Mouse (Mus musculus): ENCODE data around the gene Ncan. TPM values are rescaled to one million over a fixed set of nuclear protein-coding genes. Genes with fewer than 3 reads are reported as not detected.

Ncan gene
- polyA plus RNA-seq, 1 experiment: 82.5 TPM

- TF ChIP-seq CTCF (IDR thresholded peaks at IDR 0.05; ENCODE audit: extremely low read depth, insufficient read depth, low read length) (no peak), POLR2A (IDR thresholded peaks at IDR 0.05; ENCODE audit: extremely low read depth, insufficient read depth, low read length) (no peak)
- H3K4me1 ChIP-seq (ENCODE audit: control insufficient read depth, insufficient read depth, low read length): no peaks in the 10 kb centered on the region
- H3K27ac ChIP-seq (ENCODE audit: insufficient read depth, low read length): no peak overlapping the region
- no peak overlapping the region for H3K4me3 ChIP-seq (ENCODE audit: insufficient read depth, low read length)
These were observed 29.5 kb upstream of the Ncan start for GRCm38 (mm10) chr8:70150158-70150557.

GRCm38 (mm10) chr8:70147678-70148607, 27.3 kb upstream of the Ncan start:
- Histone ChIP-seq H3K4me1 (ENCODE audit: control insufficient read depth, insufficient read depth, low read length) (no peaks in the 10 kb centered on the region), H3K27ac (ENCODE audit: insufficient read depth, low read length) (no peak overlapping the region), H3K4me3 (ENCODE audit: insufficient read depth, low read length) (no peak overlapping the region)
- TF ChIP-seq CTCF (IDR thresholded peaks at IDR 0.05; ENCODE audit: extremely low read depth, insufficient read depth, low read length): no peak
- 0 out of 2 replicates have a peak, but pooled peaks have one; percentile 5 for TF ChIP-seq POLR2A (IDR thresholded peaks at IDR 0.05; ENCODE audit: extremely low read depth, insufficient read depth, low read length)

- Histone ChIP-seq H3K27ac (ENCODE audit: insufficient read depth, low read length) (no peak overlapping the region), H3K4me3 (ENCODE audit: insufficient read depth, low read length) (peak overlapping the region; percentile 67), H3K4me1 (ENCODE audit: control insufficient read depth, insufficient read depth, low read length) (peaks cover 11% of the 10 kb centered on the region)
- no peak for TF ChIP-seq POLR2A (IDR thresholded peaks at IDR 0.05; ENCODE audit: extremely low read depth, insufficient read depth, low read length)
- no peak for TF ChIP-seq CTCF (IDR thresholded peaks at IDR 0.05; ENCODE audit: extremely low read depth, insufficient read depth, low read length)
These were observed 19.3 kb upstream of the Ncan start for GRCm38 (mm10) chr8:70139981-70140380.

DNA sequence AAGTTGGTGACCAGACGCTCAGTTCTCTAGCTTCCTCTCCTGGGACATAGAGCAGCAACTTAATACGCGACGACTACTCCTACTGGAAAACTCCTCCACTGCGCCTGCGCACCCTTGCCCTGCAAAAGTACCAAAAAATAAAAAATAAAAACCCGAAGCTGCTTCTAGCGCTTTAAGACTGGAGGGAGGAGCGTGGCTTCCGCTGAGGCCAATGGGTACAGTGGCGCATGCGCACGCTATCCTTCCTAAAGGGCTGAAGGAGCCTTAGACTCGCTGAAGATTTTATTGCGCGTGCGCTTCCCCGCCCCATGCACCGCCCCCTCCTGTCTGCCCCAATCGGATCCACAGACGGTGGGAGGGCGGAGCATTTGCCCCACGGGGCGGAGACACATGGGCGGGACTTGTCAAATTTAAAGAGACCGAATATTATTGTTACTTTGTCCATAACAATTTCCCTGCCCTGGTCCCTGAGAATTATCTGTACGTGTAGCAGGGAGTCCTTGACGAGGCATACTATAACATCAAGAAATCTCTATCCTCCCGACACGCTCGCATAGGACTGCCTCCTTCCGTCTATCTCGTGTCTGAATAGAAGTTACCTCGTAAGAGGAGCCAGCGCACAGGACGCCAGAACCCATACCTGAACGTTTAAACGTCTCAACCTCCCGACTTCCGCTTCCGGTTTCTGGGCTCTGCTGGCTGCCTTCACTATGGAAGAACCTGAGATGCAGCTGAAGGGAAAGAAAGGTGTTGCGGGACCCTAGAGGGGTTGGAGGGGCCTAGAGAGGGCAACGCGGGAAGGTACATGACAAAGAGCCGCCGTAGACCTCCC, 18.6 kb upstream of the Ncan start, which contains the start of the genes Rfxank, Borcs8 and Mef2b:
TSS of gene Rfxank (minus strand) at position 129 of the 832 bp plus-strand sequence.
TSS of gene Borcs8 (plus strand) at position 474 of the 832 bp plus-strand sequence.
TSS of gene Mef2b (plus strand) at position 686 of the 832 bp plus-strand sequence.
- Histone ChIP-seq H3K4me3 (ENCODE audit: insufficient read depth, low read length) (peak within 1 kb of the TSS; percentile 67), H3K4me1 (ENCODE audit: control insufficient read depth, insufficient read depth, low read length) (peaks cover 11% of the 10 kb centered on the region), H3K27ac (ENCODE audit: insufficient read depth, low read length) (0 out of 2 replicates have a peak within 1 kb of the TSS, but pooled peaks have one; percentile 19)
- TF ChIP-seq CTCF (IDR thresholded peaks at IDR 0.05; ENCODE audit: extremely low read depth, insufficient read depth, low read length): no peak
- peak; percentile 62; the same call in 1 of the 2 replicates for TF ChIP-seq POLR2A (IDR thresholded peaks at IDR 0.05; ENCODE audit: extremely low read depth, insufficient read depth, low read length)

GRCm38 (mm10) chr8:70137890-70138289, 17.2 kb upstream of the Ncan start:
- TF ChIP-seq POLR2A (IDR thresholded peaks at IDR 0.05; ENCODE audit: extremely low read depth, insufficient read depth, low read length): no peak
- no peak for TF ChIP-seq CTCF (IDR thresholded peaks at IDR 0.05; ENCODE audit: extremely low read depth, insufficient read depth, low read length)

DNA sequence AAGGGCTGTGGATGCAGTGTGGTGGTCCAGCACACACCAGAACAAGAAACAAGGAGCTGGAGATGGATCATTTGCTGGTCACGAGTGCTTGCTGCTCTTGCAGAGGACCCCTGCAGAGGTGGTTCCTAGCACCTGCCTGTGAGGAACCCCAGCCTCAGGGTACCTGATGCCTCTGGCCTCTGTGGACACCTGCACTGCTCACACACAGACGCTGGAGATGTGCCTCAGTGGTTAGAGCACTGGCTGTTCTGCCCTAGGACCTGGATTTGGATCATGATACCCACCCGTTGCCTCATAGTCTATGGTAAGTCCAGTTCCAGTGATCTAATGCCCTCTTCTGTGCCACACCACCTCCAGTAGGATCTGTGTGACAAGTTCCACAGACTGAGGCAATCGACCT, 15.9 kb upstream of the Ncan start:
- no peak for TF ChIP-seq CTCF (IDR thresholded peaks at IDR 0.05; ENCODE audit: extremely low read depth, insufficient read depth, low read length)
- no peak for TF ChIP-seq POLR2A (IDR thresholded peaks at IDR 0.05; ENCODE audit: extremely low read depth, insufficient read depth, low read length)
- H3K4me1 ChIP-seq (ENCODE audit: control insufficient read depth, insufficient read depth, low read length): peaks cover 13% of the 10 kb centered on the region
- H3K27ac ChIP-seq (ENCODE audit: insufficient read depth, low read length): no peak overlapping the region
- no peak overlapping the region for H3K4me3 ChIP-seq (ENCODE audit: insufficient read depth, low read length)

More at GRCm38 (mm10) chr8:70137890-70138289, 17.2 kb upstream of the Ncan start:
- Histone ChIP-seq H3K4me3 (ENCODE audit: insufficient read depth, low read length) (no peak overlapping the region; the same call in 1 of the 2 replicates), H3K27ac (ENCODE audit: insufficient read depth, low read length) (no peak overlapping the region), H3K4me1 (ENCODE audit: control insufficient read depth, insufficient read depth, low read length) (peaks cover 11% of the 10 kb centered on the region)

- H3K27ac ChIP-seq (ENCODE audit: insufficient read depth, low read length): no peak overlapping the region
- TF ChIP-seq POLR2A (IDR thresholded peaks at IDR 0.05; ENCODE audit: extremely low read depth, insufficient read depth, low read length) (no peak), CTCF (IDR thresholded peaks at IDR 0.05; ENCODE audit: extremely low read depth, insufficient read depth, low read length) (no peak)
- peaks cover 8% of the 10 kb centered on the region for H3K4me1 ChIP-seq (ENCODE audit: control insufficient read depth, insufficient read depth, low read length)
- H3K4me3 ChIP-seq (ENCODE audit: insufficient read depth, low read length): no peak overlapping the region
These were observed 14.3 kb upstream of the Ncan start for GRCm38 (mm10) chr8:70134931-70135330.

DNA sequence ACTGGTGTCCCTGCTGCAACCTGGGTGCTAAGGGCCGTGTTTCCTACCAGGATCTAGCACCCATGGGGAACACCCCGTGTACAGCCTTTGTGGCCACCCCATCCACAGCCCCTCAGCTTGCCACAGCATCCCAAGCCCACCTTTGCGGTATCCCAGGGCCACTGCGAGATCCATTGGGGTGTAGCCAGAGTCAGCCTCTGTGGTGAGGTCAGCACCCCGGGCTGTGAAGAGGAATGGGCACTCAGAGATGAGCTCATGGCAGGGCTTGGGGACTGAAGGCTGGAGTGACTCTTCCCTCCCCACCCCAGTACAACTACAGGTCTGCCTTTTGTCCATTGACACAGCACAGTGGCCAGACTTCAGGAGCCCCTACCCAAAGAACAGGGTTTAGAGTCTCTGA, 13.4 kb upstream of the Ncan start:
- Histone ChIP-seq H3K4me3 (ENCODE audit: insufficient read depth, low read length) (no peak overlapping the region), H3K4me1 (ENCODE audit: control insufficient read depth, insufficient read depth, low read length) (peaks cover 8% of the 10 kb centered on the region), H3K27ac (ENCODE audit: insufficient read depth, low read length) (no peak overlapping the region)
- TF ChIP-seq CTCF (IDR thresholded peaks at IDR 0.05; ENCODE audit: extremely low read depth, insufficient read depth, low read length) (no peak), POLR2A (IDR thresholded peaks at IDR 0.05; ENCODE audit: extremely low read depth, insufficient read depth, low read length) (no peak)

All from cortical plate, adult 2 months (tissue).